Mouse (Mus musculus) testis, postnatal 10 days (tissue): ENCODE measurements around the gene Trappc2.

Experiments
- DNase-seq: peaks from one replicate; pipeline ENCODE4 v3.0.0; 2021; ENCODE audit warnings: low spot score

Trappc2 gene

GRCm38 (mm10) chrX:166440036-166440615 lies at the start of gene Trappc2:
Trappc2 (plus strand) TSS chrX:166440574.
- no peak for DNase-seq

DNA sequence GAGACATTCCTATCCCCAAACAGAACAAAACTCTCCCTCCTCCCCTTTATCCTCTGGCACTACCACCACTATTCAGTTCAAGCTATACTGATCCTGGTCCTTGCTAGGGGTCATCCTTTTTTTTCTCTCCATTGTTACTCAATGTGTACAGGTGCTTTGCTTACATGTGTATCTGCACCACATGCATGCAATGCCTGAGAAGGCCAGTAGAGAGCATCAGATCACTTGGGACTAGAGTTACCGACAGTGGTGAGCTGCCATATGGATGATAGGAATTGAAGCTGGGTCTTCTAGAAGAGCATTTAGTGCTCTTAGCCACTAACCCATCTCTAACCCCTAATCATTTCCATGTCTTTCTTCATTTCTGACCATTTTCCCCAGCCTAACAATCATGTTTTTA lies 46.6 kb upstream of the Trappc2 start:
- no peak for DNase-seq

- DNase-seq, result no peak
Measured at GRCm38 (mm10) chrX:166407865-166408264, 32.5 kb upstream of the Trappc2 start.

DNA sequence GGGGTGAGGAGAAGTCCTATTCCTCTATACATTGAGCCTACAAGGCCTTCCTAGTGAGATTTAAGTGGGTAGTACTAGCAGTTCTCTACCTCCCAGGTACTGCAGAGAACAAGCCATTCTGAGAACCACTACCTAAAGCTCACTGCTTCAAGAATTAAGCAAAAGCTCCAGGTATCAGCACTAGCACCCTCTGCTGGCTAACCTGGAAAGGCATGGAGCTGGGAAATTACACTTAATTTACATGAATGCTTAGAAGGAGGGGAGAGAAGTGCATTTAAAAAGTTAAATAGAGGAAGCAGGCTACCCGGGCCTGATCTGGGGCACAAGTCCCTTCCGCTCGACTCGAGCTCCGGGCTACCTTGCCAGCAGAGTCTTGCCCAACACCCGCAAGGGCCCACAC lies 24.2 kb upstream of the Trappc2 start:
- peak; percentile 39 for DNase-seq

DNA sequence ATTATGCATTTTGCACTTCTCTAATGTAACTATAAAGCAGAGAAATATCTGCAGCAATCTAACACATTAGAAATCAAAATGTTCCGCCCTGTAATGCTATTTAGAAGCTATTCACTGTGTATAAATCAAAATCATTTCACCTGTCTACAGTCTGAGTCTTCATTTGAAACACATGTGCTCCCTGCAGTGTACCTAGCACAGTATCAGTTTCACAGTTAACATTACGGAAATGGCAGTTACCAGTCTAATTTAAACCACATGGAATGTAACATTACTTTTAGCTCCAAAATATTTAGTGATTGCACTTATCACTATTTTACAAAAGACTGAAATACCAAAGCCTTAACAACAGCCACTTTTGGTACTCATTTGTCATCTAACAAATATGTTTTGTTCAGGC lies 5.6 kb upstream of the Trappc2 start:
- no peak for DNase-seq

- DNase-seq, result peak; percentile 90
Measured at GRCm38 (mm10) chrX:166440616-166441063, 266 bp downstream of the Trappc2 start, which contains the start of gene Ofd1. Ofd1 (minus strand) TSS chrX:166440704.

- no peak for DNase-seq
Measured at GRCm38 (mm10) chrX:166444552-166444951, 4.2 kb downstream of the Trappc2 start.

- no peak for DNase-seq
Measured at GRCm38 (mm10) chrX:166453532-166453931, 13.2 kb downstream of the Trappc2 start.

- DNase-seq, result no peak
Measured at GRCm38 (mm10) chrX:166454331-166454730, 14.0 kb downstream of the Trappc2 start.

GRCm38 (mm10) chrX:166455525-166455924 lies 15.2 kb downstream of the Trappc2 start:
- DNase-seq, result no peak

DNA sequence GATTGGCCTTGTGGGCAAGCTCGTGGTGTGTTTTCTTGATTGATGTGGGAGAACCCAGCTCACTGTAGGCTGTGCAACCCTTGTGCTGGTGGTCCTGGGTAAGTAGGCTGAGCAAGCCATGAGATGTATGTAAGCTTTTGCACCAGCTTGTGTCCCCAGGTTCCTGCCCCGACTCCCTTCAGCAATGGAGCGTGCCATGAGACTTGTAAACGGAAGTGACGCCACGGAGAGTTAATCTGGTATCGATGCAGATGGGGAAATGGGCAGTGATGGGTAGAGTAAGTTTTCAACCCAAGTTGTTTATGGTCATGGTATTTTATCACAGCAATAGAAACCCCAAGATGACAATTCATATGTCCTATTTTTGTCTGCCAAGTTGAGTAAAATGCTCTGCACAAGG lies 27.9 kb downstream of the Trappc2 start:
- no peak for DNase-seq

- DNase-seq, result no peak
Measured at GRCm38 (mm10) chrX:166472612-166473011, 32.2 kb downstream of the Trappc2 start.

DNA sequence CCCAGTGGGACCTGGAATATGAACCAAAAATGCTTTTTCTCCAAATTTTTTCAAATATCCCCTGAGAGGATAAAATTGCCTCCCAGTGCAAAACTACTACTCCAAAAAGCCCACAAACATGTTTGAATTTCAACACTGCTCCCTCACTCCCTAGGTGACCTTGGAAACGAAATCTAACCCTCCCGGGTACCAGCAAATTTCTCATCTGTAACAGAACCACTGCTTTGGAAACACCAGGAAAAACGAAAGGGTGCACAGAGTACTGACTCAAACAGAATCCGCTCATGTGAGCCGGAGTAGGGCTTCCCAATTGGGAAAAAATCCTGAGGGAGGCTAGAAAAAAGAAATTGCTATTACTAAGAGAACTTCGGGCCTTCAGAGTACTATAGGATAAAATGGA lies 37.0 kb downstream of the Trappc2 start:
- no peak for DNase-seq

- DNase-seq, result no peak
Measured at GRCm38 (mm10) chrX:166478631-166479364, 38.4 kb downstream of the Trappc2 start.

GRCm38 (mm10) chrX:166479365-166479983 lies 39.1 kb downstream of the Trappc2 start, which contains the start of gene Rab9:
Rab9 (minus strand) TSS chrX:166479867.
- DNase-seq, result peak; percentile 98

DNA sequence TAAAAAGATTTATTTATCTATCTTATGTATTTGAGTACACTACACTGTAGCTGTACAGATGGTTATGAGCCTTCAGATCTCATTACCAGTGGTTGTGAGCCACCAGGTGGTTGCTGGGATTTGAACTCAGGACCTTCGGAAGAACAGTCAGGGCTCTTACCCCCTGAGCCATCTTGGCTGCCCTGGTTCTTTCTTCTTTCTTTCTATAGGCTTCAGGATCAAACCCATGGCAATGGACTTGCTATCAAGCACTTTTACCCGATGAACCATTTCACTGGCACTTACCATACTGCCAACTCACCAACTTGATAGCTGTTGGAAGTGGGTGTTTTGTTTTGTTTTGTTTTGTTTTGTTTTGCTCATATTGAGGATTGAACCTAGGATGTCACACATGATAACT lies 54.7 kb downstream of the Trappc2 start:
- no peak for DNase-seq

- no peak for DNase-seq
Measured at GRCm38 (mm10) chrX:166497771-166498170, 57.4 kb downstream of the Trappc2 start.

DNA sequence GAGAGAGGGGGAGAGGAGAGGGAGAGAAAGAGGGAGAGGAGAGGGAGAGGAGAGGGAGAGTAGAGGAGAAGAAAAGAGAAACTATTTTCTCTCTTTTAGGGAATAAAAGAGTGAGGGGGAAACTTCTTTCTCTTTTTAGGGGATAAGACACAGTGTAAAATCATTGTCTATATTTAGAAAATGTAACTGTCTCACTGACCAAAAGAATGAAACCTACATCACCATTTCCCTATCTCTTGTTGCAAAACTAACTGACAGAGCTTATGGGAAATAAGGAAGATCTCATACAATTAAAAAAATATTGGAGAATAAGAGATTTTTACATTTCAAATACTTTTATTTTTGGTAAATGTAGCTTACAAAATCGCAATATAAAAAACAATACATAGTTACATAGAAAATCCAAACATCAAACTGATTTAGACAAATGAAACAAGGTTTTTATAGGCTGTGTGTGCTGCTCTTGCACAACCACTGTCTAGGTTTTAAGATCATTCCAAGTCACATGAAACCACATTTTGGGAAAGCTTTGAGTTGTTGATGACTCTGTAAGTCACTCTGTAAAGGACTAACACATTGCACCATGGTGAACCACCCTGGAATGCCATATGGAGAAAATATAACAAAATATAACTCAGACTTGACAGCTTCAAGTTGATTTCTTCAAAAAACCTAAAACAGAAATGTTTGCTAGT lies 59.3 kb downstream of the Trappc2 start:
- no peak for DNase-seq
